Mouse (Mus musculus) ES-Bruce4 (cell line): Measurements from ENCODE around the gene Tfb2m.

ENCODE experiments used
- CTCF ChIP-seq: IDR thresholded peaks from one replicate; pipeline ENCODE4 v1.8.1; 2011; ENCODE audit warnings: low read depth, low read length
- POLR2A ChIP-seq: IDR thresholded peaks from one replicate; pipeline ENCODE4 v1.8.1; 2011; ENCODE audit warnings: low read length; ENCODE audit not compliant: insufficient read depth

DNA sequence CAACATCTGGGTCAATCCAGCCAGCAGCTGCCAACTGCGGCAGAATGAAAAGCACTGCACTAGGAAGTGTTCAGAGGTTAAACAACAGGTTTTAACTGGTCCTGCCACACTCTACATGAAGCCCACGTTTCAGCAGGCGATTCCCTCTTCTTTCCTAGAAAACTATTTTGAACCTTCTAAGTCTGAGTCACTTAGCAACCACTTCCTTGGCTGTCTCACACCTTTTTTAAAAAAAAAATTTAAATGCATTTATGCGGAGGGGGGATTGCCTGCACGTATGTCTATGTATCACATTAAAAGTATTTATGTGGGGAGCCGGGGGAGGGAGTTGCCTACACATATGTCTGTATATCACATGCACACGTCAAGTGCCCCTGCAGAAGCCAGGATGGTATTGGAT lies 34.2 kb downstream of the Tfb2m start:
- no peak for TF ChIP-seq CTCF
- TF ChIP-seq POLR2A: no peak
